Mouse (Mus musculus) bone marrow macrophage, adult 2 months (primary cell): ENCODE results near the gene Uchl4.

Source experiments
- CTCF ChIP-seq: IDR thresholded peaks from 2 replicates; pipeline ENCODE4 v1.5.1; 2012; ENCODE audit warnings: low read depth, mild to moderate bottlenecking, low read length, moderate library complexity
- POLR2A ChIP-seq: IDR thresholded peaks from 2 replicates; pipeline ENCODE4 v1.6.1; 2012; ENCODE audit warnings: mild to moderate bottlenecking, low read depth, low read length, borderline replicate concordance

GRCm38 (mm10) chr9:64233656-64234055 lies 1.3 kb upstream of the Uchl4 start:
- TF ChIP-seq CTCF (no peak), POLR2A (no peak)
